Mouse (Mus musculus) midbrain, embryonic 15.5 days (tissue): Measurements from ENCODE around the gene Taar8a. TPM values are rescaled to one million over a fixed set of nuclear protein-coding genes. Genes with fewer than 3 reads are reported as not detected.
"Not testable (repeated sequence)": the region's sequence is repeated elsewhere in the genome, so short reads cannot be mapped to it uniquely, and the experiment has no call there.

Experiments
- ATAC-seq: fragments of 200-750 bp; cut with Nextera tagmentation; replicated peaks from 2 replicates; pipeline ENCODE4 v1.8.0; 2017; ENCODE audit warnings: moderate TSS enrichment
- H3K27ac ChIP-seq: fragments of 300-500 bp; sonication (generic); 2 replicates; pipeline ENCODE4 v1.5.1; 2015; ENCODE audit warnings: mild to moderate bottlenecking, inconsistent platforms
- H3K27me3 ChIP-seq: fragments of 300-500 bp; sonication (generic); replicated peaks from 2 replicates; pipeline ENCODE4 v1.6.1; 2015; ENCODE audit warnings: inconsistent platforms
- H3K36me3 ChIP-seq: fragments of 300-500 bp; sonication (generic); replicated peaks from 2 replicates; pipeline ENCODE4 v1.6.1; 2015; ENCODE audit warnings: inconsistent platforms
- H3K4me1 ChIP-seq: fragments of 300-500 bp; sonication (generic); 2 replicates; pipeline ENCODE4 v1.6.1; 2015; ENCODE audit warnings: inconsistent platforms
- H3K4me2 ChIP-seq: fragments of 300-500 bp; sonication (generic); 2 replicates; pipeline ENCODE4 v1.6.1; 2015; ENCODE audit warnings: inconsistent platforms, mild to moderate bottlenecking, moderate library complexity
- H3K4me3 ChIP-seq: fragments of 300-500 bp; sonication (generic); 2 replicates; pipeline ENCODE4 v1.5.1; 2015; ENCODE audit warnings: mild to moderate bottlenecking, inconsistent platforms
- H3K9ac ChIP-seq: fragments of 300-500 bp; sonication (generic); 2 replicates; pipeline ENCODE4 v1.6.1; 2015; ENCODE audit warnings: mild to moderate bottlenecking, inconsistent platforms
- H3K9me3 ChIP-seq: fragments of 300-500 bp; sonication (generic); 2 replicates; pipeline ENCODE4 v1.6.1; 2016; ENCODE audit warnings: inconsistent platforms
- WGBS: fragments of 180-500 bp; shearing (Covaris S2); methylation state at CpG from one replicate; pipeline ENCODE4 v1.1.7; 2015; ENCODE audit warnings: mixed read lengths; 5-methylcytosine and 5-hydroxymethylcytosine counted together
- polyA plus RNA-seq: library from polyadenylated mRNA; unstranded; fragments of >200 nt; fragmentation: Nextera tagmentation; extraction: Ambion mirVana; gene quantifications from 2 replicates; pipeline ENCODE4 v1.2.1, GENCODE M21; 2015

Taar8a gene
- polyA plus RNA-seq, 1 experiment from 2014 or later = not detected

DNA sequence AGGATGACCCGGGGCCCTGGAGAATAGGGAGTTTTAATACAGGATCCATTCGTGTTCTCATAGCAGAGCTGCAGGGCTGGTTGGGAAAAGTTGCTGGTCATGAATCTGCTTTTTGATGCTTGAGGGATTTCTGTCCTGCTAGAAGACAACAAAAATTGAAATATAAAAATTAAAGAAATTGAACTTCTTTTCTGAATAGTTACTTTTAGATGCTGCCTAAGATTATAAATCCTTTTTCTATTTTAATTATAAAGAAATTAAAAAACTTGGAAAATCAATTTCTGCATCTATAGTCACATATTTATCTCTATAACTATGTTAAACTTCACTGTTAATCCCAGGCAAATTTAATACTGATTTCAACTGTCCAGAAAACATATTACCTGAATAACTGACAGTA is 15.9 kb downstream of the Taar8a start, which contains the start of gene Taar8b:
Gene Taar8b, minus strand, starts transcription at position 101 of the 400 bp plus-strand sequence.
- H3K36me3 ChIP-seq = no peaks in the 10 kb centered on the region
- H3K4me1 ChIP-seq = no peaks in the 10 kb centered on the region
- H3K9me3 ChIP-seq = no peaks in the 10 kb centered on the region
- H3K4me3 ChIP-seq = no peak within 1 kb of the TSS
- ATAC-seq = no peak
- H3K27me3 ChIP-seq = no peaks in the 10 kb centered on the region
- WGBS = 68% methylated on average over 2 of the region's 2 CpGs
- no peak within 1 kb of the TSS for H3K9ac ChIP-seq
- H3K4me2 ChIP-seq = no peak within 1 kb of the TSS
- no peak within 1 kb of the TSS for H3K27ac ChIP-seq

DNA sequence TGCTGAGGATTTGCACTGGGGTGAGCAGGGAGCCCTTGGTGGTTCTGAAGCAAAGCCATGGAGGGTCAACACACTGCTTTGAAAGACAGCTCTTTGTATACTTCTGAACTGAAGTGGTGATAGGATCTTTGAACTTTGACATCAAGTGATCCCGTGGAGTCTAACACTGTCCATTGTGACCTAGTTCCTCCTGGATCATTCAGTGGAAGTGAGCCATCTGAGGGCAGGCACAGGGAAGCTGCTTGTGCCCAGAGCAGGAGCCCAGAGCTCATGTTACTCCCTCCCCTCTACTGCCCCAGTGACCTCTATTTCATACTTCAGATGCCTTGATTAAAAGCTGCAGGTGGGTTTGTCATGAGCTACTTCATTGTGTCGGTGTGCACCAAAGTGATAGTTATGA is 20.7 kb downstream of the Taar8a start:
- ATAC-seq, H3K27me3 ChIP-seq, H3K4me2 ChIP-seq, H3K36me3 ChIP-seq, H3K9ac ChIP-seq, H3K9me3 ChIP-seq, H3K27ac ChIP-seq, H3K4me1 ChIP-seq, H3K4me3 ChIP-seq: not testable (repeated sequence)
- WGBS = 75% methylated on average over 2 of the region's 2 CpGs

DNA sequence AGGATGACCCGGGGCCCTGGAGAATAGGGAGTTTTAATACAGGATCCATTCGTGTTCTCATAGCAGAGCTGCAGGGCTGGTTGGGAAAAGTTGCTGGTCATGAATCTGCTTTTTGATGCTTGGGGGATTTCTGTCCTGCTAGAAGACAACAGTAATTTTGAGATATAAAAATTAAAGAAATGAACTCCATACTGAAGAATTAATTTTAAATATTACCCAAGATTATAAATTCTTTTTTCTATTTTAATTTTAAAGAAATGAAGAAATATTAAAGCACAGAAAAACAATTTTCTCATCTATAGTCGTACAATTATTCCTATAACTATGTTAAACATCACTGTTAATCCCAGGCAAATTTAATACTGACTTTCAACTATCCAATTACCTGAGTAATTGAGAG is 25.5 kb downstream of the Taar8a start, which contains the start of gene Taar8c:
Gene Taar8c, minus strand, starts transcription at position 101 of the 400 bp plus-strand sequence.
- not testable (repeated sequence) for H3K27ac ChIP-seq, H3K4me2 ChIP-seq, H3K9me3 ChIP-seq, H3K27me3 ChIP-seq, ATAC-seq, H3K4me3 ChIP-seq, H3K4me1 ChIP-seq, H3K9ac ChIP-seq, H3K36me3 ChIP-seq
- 83% methylated on average over 1 of the region's 3 CpGs for WGBS

DNA sequence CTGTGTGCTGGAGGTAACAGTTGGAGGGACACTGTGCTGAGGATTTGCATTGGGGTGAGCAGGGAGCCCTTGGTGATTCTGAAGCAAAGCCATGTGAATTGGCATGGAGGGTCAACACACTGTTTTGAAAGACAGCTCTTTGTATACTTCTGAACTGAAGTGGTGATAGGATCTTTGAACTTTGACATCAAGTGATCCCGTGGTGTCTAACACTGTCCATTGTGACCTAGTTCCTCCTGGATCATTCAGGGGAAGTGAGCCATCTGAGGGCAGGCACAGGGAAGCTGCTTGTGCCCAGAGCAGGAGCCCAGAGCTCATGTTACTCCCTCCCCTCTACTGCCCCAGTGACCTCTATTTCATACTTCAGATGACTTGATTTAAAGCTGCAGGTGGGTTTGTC is 27.0 kb downstream of the Taar8a start:
- ATAC-seq = not testable (repeated sequence)
- 42% methylated on average over 1 of the region's 1 CpGs for WGBS

DNA sequence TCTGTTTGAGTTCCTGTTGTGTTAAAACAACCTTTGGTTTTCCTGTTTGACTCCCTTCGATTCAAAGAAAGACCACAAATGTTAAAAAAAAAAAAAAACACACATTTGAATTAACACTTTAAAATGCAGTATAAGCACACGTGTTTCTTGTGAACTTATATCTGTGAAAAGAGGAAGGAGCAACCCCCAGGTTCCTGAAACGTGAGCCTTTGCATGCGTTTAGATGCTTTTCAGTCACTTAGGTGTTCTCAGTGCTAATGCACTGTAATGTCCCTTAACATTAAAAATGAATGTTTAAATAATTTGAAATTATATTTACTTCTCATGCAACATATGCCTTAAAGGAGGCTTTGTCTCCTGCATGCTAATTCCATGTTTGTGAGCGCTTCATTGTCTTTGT is 31.4 kb downstream of the Taar8a start:
- WGBS = 58% methylated on average over 5 of the region's 5 CpGs
- no peak overlapping the region for H3K4me3 ChIP-seq
- H3K4me2 ChIP-seq = no peak overlapping the region
- no peak for ATAC-seq
- no peaks in the 10 kb centered on the region for H3K36me3 ChIP-seq
- H3K4me1 ChIP-seq = no peaks in the 10 kb centered on the region
- H3K9me3 ChIP-seq = no peaks in the 10 kb centered on the region
- no peaks in the 10 kb centered on the region for H3K27me3 ChIP-seq
- H3K9ac ChIP-seq = no peak overlapping the region
- H3K27ac ChIP-seq = no peak overlapping the region

More for the DNA sequence above, 27.0 kb downstream of the Taar8a start:
- H3K27me3 ChIP-seq, H3K9ac ChIP-seq, H3K4me3 ChIP-seq, H3K9me3 ChIP-seq, H3K27ac ChIP-seq, H3K4me1 ChIP-seq, H3K36me3 ChIP-seq, H3K4me2 ChIP-seq: not testable (repeated sequence)

DNA sequence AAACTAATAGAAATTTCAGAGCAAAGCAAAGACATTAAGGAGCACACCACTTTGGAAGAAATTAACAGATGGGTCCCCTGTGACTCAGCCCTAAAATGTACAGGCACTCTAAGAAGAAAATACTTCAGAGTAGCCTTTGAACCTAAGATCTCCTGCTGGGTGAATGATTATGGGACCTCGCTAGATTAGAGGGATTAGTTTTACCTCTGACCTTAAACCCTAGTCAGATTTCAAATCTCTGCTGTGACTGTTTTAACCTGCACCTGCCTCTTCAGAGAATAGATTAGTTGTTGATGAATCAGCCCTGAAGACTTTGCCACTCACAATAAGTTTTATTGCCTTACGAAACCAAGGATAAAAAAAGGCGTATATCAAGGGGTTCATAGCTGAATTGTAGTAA is 31.9 kb downstream of the Taar8a start:
- H3K27me3 ChIP-seq = no peaks in the 10 kb centered on the region
- H3K4me3 ChIP-seq = no peak overlapping the region
- WGBS = 44% methylated on average over 3 of the region's 3 CpGs
- no peaks in the 10 kb centered on the region for H3K9me3 ChIP-seq
- no peak overlapping the region for H3K9ac ChIP-seq
- H3K36me3 ChIP-seq = no peaks in the 10 kb centered on the region
- H3K27ac ChIP-seq = no peak overlapping the region
- no peaks in the 10 kb centered on the region for H3K4me1 ChIP-seq
- no peak overlapping the region for H3K4me2 ChIP-seq
- no peak for ATAC-seq

DNA sequence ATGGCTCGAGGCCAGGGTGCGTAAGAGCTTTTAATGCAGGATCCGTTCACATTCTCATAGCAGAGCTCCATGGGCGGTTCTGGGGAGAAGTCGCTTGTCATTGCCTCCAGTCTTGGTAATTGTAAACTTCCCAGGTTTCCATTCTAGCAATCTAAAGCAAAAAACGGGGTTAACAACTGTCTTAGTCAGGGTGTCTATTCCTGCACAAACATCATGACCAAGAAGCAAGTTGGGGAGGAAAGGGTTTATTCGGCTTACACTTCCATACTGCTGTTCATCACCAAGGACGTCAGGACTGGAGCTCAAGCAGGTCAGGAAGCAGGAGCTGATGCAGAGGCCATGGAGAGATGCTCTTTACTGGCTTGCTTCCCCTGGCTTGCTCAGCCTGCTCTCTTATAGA is 33.1 kb downstream of the Taar8a start, which contains the start of gene Taar9:
Gene Taar9, minus strand, starts transcription at position 101 of the 400 bp plus-strand sequence.
- ATAC-seq, H3K9me3 ChIP-seq, H3K27ac ChIP-seq, H3K4me1 ChIP-seq, H3K4me3 ChIP-seq, H3K4me2 ChIP-seq, H3K9ac ChIP-seq, H3K27me3 ChIP-seq, H3K36me3 ChIP-seq: not testable (repeated sequence)
- WGBS = 88% methylated on average over 8 of the region's 8 CpGs

DNA sequence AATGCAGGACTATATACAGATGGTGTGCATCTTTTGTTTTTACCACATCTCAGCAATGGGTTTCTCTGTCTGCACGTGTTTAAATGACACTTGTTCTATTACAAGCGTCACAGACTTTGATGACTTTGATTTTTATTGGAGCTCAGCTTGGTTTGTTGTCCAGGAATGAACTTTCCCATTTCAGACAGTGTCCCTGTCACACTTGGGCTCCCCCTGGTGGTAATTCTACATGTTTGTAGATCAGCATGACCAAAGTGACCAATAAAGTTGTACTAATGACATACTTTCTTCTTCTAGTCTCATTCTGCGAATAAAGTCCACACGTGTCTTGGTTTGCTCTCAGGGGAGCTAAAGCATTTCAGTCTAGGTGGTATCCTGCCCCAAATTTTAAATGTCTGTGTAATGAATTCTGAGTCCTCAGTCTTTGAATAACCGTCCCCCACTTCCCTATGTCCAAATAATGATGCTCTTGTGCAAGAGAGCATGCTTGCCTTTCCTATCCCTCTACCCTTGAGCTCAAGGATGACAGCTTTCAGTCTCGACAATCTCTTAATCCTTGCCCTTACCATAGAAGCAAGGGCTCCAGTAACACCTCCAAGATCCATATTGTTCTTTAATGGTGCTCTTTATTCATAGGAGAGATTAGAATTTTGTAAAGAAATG is 34.9 kb downstream of the Taar8a start:
- no peak overlapping the region for H3K9ac ChIP-seq
- H3K4me1 ChIP-seq = no peaks in the 10 kb centered on the region
- H3K4me2 ChIP-seq = no peak overlapping the region
- no peaks in the 10 kb centered on the region for H3K9me3 ChIP-seq
- H3K27ac ChIP-seq = no peak overlapping the region
- H3K36me3 ChIP-seq = no peaks in the 10 kb centered on the region
- no peaks in the 10 kb centered on the region for H3K27me3 ChIP-seq
- 57% methylated on average over 6 of the region's 6 CpGs for WGBS
- H3K4me3 ChIP-seq = no peak overlapping the region
- ATAC-seq = no peak

Other genes with a start within 250 kb of the Taar8a start
- 0.09 TPM in 1 of 2 replicates, not detected in the other for gene Vnn3, start 225.0 kb upstream of the Taar8a start, polyA plus RNA-seq
- gene Vnn1, start 181.8 kb upstream of the Taar8a start, polyA plus RNA-seq = 0.31 and 0.68 TPM in 2 replicates
- not detected in 2 replicates for gene Taar1, start 156.1 kb upstream of the Taar8a start, polyA plus RNA-seq
- 0.17 TPM in 2 replicates for gene Taar2, start 137.9 kb upstream of the Taar8a start, polyA plus RNA-seq
- not detected in 2 replicates for gene Taar3, start 126.9 kb upstream of the Taar8a start, polyA plus RNA-seq
- not detected in 2 replicates for gene Taar4, start 116.0 kb upstream of the Taar8a start, polyA plus RNA-seq
- gene Taar5, start 105.8 kb upstream of the Taar8a start, polyA plus RNA-seq = not detected in 2 replicates
- not detected in 2 replicates for gene Taar6, start 90.9 kb upstream of the Taar8a start, polyA plus RNA-seq
- gene Taar7a, start 83.0 kb upstream of the Taar8a start, polyA plus RNA-seq = not detected in 2 replicates
- not detected in 2 replicates for gene Taar7b, start 76.6 kb upstream of the Taar8a start, polyA plus RNA-seq
- gene Taar7d, start 49.3 kb upstream of the Taar8a start, polyA plus RNA-seq = not detected in 2 replicates
- not detected in 2 replicates for gene Taar7e, start 38.9 kb upstream of the Taar8a start, polyA plus RNA-seq
- gene Taar7f, start 27.0 kb upstream of the Taar8a start, polyA plus RNA-seq = not detected in 2 replicates
- not detected in 2 replicates for gene Taar8b, start 15.8 kb downstream of the Taar8a start, polyA plus RNA-seq
- not detected in 2 replicates for gene Taar8c, start 25.4 kb downstream of the Taar8a start, polyA plus RNA-seq
- not detected in 2 replicates for gene Taar9, start 33.0 kb downstream of the Taar8a start, polyA plus RNA-seq
- gene Stx7, start 72.8 kb downstream of the Taar8a start, polyA plus RNA-seq = 321 and 340 TPM in 2 replicates
- 1.2 and 1.8 TPM in 2 replicates for gene Moxd1, start 147.0 kb downstream of the Taar8a start, polyA plus RNA-seq